Mouse (Mus musculus) stomach, embryonic 14.5 days (tissue): Measurements from ENCODE around the gene Rps11. TPM values are rescaled to one million over a fixed set of nuclear protein-coding genes. Genes with fewer than 3 reads are reported as not detected.
"Not testable (repeated sequence)": the region's sequence is repeated elsewhere in the genome, so short reads cannot be mapped to it uniquely, and the experiment has no call there.

Experiments used
- ATAC-seq: fragments of 200-750 bp; cut with Nextera tagmentation; 2 replicates; pipeline ENCODE4 v1.8.0; 2017; ENCODE audit warnings: low read depth, moderate TSS enrichment; ENCODE audit not compliant: insufficient number of reproducible peaks, insufficient read depth, low FRiP score
- H3K27ac ChIP-seq: fragments of 300-500 bp; sonication (generic); 2 replicates; pipeline ENCODE4 v1.5.1; 2014; ENCODE audit warnings: mild to moderate bottlenecking, low read length, moderate library complexity, mixed read lengths
- H3K27me3 ChIP-seq: fragments of 300-500 bp; sonication (generic); 2 replicates; pipeline ENCODE4 v1.6.1; 2014; ENCODE audit warnings: low read length, control low read depth, mixed read lengths; ENCODE audit not compliant: control insufficient read depth, insufficient read depth
- H3K36me3 ChIP-seq: fragments of 300-500 bp; sonication (generic); 2 replicates; pipeline ENCODE4 v1.6.1; 2014; ENCODE audit warnings: mild to moderate bottlenecking, control low read depth, low read length, moderate library complexity, mixed read lengths; ENCODE audit not compliant: control insufficient read depth, insufficient read depth
- H3K4me1 ChIP-seq: fragments of 300-500 bp; sonication (generic); 2 replicates; pipeline ENCODE4 v1.6.1; 2014; ENCODE audit warnings: low read length, control low read depth, mixed read lengths; ENCODE audit not compliant: control insufficient read depth, insufficient read depth
- H3K4me2 ChIP-seq: fragments of 300-500 bp; sonication (generic); replicated peaks from 2 replicates; pipeline ENCODE4 v1.6.1; 2014; ENCODE audit warnings: low read depth, low read length, control low read depth
- H3K4me3 ChIP-seq: fragments of 300-500 bp; sonication (generic); 2 replicates; pipeline ENCODE4 v1.5.1; 2014; ENCODE audit warnings: low read depth, low read length, control low read depth
- H3K9ac ChIP-seq: fragments of 300-500 bp; sonication (generic); replicated peaks from 2 replicates; pipeline ENCODE4 v1.6.1; 2014; ENCODE audit warnings: low read depth, mild to moderate bottlenecking, control low read depth, low read length, moderate library complexity, mixed read lengths
- H3K9me3 ChIP-seq: fragments of 300-500 bp; sonication (generic); 2 replicates; pipeline ENCODE4 v1.6.1; 2016; ENCODE audit warnings: low read depth, low read length, control low read depth; ENCODE audit not compliant: control insufficient read depth
- WGBS: fragments of 180-500 bp; shearing (Covaris S2); extraction: QIAGEN DNeasy Blood & Tissue Kit; methylation state at CpG from one replicate; pipeline ENCODE4 v1.1.7; 2014; 5-methylcytosine and 5-hydroxymethylcytosine counted together
- polyA plus RNA-seq: library from polyadenylated mRNA; unstranded; fragments of >200 nt; fragmentation: Nextera tagmentation; extraction: Ambion mirVana; gene quantifications from 2 replicates; pipeline ENCODE4 v1.2.1, GENCODE M21; 2014

Rps11 gene
- polyA plus RNA-seq, result 1,682 and 1,777 TPM in 2 replicates

DNA sequence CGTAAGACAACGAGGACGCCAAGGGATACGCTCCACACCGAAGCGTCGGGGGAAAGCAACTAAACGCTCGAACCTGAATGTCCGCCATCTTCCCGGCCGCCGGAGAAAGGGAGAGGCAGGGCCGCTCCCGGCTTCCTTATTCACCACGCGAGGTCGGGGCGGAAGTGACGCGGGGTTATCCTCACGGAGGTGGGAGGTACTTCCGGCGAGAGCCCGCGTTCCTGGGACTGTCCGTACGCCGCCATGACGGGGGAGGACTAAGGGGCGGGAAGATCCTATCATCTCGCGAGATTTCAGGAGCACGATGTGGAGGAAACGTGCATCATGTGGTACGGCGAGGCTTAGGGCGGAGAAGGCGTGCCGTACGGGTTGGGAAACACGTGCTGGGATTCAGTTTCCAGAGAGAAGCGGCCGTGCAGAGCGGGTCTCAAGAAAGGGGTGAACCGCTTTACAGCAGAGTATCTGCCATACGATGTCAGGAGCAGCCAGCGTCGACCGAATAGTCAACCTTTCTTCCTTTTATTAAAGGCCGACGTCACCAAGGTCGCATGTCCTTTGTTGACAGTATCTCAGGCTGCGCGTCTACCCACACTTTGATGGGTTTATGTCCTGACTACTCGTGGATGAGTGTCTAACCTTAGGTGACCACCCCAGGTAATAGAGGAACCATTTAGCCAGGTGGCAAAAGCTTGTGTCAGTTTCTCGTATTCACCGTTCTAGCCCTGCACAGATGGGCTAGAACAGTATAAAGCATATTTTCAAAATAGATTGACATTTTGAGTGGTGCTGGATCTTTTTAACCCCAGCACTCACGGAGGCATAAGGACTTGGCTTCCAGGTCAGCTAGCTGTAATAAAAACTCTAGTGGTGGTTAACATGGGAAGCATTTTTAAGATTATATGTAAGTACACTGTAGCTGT is at the start of gene Rps11:
Rps11 (minus strand) TSS at position 216 of the 920 bp plus-strand sequence.
- Histone ChIP-seq H3K9me3 (no peaks in the 10 kb centered on the region), H3K27ac (peak within 1 kb of the TSS; percentile 90), H3K36me3 (peaks cover 64% of the 10 kb centered on the region), H3K27me3 (no peaks in the 10 kb centered on the region), H3K4me2 (peak within 1 kb of the TSS; percentile 84), H3K4me3 (peak within 1 kb of the TSS; percentile 99), H3K4me1 (peaks cover 28% of the 10 kb centered on the region), H3K9ac (peak within 1 kb of the TSS; percentile 100)
- peak; percentile 87 for ATAC-seq
- under 1% methylated on average over 59 of the region's 59 CpGs for WGBS

DNA sequence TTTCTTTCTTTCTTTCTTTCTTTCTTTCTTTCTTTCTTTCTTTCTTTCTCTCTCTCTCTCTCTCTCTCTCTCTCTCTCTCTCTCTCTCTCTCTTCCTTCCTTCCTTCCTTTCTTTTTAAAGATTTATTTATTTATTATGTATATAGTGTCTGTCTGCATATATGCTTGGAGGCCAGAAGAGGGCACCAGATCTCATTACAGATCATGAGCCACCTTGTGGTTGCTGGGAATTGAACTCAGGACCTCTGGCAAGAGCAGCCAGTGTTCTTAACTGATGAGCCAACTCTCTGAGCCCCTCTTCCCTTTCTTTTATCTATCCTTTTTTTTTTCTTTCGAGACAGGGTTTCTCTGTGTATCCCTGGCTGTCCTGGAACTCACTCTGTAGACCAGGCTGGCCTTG is 49.5 kb upstream of the Rps11 start:
- peaks cover 54% of the 10 kb centered on the region for H3K27me3 ChIP-seq

DNA sequence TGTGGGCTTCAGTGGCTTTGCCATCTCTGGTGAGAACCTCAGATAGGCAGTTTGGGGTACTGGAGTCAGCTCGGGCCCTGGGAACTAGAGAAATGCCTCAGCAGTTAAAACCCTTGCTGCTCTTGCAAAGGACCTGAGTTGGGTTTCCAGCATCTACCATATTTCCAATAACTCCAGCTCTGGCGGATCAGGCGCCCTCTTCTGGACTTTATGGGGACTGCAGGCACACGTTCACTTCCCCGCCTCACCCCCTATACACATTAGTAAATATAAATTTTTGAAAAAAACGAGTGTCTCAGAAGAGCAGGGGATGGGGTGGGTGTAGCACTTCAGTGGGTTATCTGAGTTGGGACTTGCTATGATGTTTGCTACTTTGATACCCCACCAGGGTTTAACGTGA is 48.7 kb upstream of the Rps11 start:
- Histone ChIP-seq H3K27ac (no peak overlapping the region), H3K9me3 (peaks cover 13% of the 10 kb centered on the region), H3K4me2 (no peak overlapping the region), H3K4me3 (no peak overlapping the region), H3K9ac (no peak overlapping the region), H3K4me1 (peaks cover 4% of the 10 kb centered on the region; the same call in 1 of the 2 replicates), H3K36me3 (no peaks in the 10 kb centered on the region), H3K27me3 (peaks cover 53% of the 10 kb centered on the region)
- 58% methylated on average over 7 of the region's 7 CpGs for WGBS
- ATAC-seq, result no peak

More for the DNA sequence above, 49.5 kb upstream of the Rps11 start:
- H3K36me3 ChIP-seq, ATAC-seq, H3K4me3 ChIP-seq, H3K9ac ChIP-seq, H3K4me1 ChIP-seq, H3K27ac ChIP-seq, H3K4me2 ChIP-seq: not testable (repeated sequence)
- H3K9me3 ChIP-seq, result peaks cover 13% of the 10 kb centered on the region
- 68% methylated on average over 1 of the region's 1 CpGs for WGBS

DNA sequence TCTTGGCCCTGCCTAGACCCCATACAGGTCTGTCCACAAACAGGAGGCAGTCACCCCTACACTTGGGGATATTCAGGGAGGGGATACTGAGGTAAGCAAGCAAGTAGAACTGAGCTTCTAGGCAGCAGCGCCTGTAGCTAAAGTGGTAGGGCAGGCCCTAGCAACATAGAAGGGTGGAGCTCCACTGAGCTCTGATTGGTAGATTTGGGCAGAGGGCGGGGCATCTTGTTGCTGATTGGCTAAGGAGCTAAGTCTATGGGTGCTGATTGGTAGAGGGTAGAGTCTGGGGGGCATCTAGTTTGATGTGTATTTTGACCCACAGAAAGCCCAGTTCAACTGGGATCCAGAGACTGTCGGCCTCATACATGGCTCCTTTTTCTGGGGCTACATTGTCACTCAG is 45.3 kb upstream of the Rps11 start:
- Histone ChIP-seq H3K4me1 (no peaks in the 10 kb centered on the region), H3K9ac (no peak overlapping the region), H3K27ac (no peak overlapping the region), H3K4me3 (no peak overlapping the region), H3K36me3 (no peaks in the 10 kb centered on the region), H3K9me3 (peaks cover 13% of the 10 kb centered on the region), H3K27me3 (peaks cover 56% of the 10 kb centered on the region), H3K4me2 (no peak overlapping the region)
- WGBS, result 91% methylated on average over 3 of the region's 3 CpGs
- ATAC-seq, result no peak

DNA sequence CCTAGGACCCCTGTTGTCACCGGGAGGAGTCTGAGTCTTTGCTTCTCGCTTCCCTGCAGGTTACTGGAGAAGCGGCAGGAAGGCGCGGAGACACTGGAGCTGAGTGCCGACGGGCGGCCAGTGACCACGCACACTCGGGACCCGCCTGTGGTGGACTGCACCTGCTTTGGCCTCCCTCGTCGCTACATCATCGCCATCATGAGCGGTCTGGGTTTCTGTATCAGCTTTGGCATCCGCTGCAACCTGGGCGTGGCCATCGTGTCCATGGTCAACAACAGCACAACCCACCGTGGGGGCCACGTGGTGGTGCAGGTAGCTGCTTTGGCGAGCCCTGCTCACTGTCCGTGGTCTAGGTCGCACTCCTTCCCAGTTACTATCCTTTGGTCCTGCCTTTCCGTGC is 44.4 kb upstream of the Rps11 start:
- no peak for ATAC-seq
- WGBS, result 6% methylated on average over 24 of the region's 24 CpGs

DNA sequence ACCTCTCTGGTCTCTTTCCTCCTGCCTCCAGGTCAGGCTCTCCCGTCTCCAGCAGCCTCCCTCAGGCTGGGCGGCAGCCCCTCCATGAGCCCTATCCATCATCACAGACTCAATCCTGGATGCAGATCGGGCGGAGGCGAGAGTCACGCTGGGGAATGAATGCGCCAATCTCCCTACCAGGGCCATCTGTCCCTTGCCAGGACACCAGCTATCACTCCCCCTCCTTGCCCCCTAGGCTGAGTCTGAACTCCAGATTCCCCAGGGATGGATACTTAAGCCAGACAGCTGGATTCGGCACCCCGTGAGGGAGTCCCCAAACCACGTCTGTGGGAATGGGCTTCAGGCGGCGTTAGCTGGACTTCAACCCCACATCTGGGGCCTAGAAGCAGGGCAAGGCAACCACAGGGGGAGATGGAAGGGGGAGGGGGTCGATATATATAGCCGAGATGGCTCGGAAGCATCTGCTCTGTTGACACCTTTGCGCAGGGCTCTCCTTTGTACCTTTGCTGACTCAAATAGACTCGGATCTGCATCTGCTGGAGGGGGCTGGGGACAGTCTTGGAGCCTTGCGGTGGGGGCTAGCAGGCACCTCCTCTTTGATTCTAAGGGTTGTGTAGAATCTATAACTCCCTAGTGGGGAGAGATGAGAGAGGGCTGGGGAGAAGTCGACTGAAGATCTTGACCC is 43.7 kb upstream of the Rps11 start:
- H3K36me3 ChIP-seq, result no peaks in the 10 kb centered on the region
- WGBS, result 3% methylated on average over 19 of the region's 19 CpGs

More for the DNA sequence above, 44.4 kb upstream of the Rps11 start:
- peaks cover 4% of the 10 kb centered on the region; the same call in 1 of the 2 replicates for H3K4me1 ChIP-seq
- H3K27me3 ChIP-seq, result peaks cover 60% of the 10 kb centered on the region
- H3K27ac ChIP-seq, result no peak overlapping the region
- H3K4me3 ChIP-seq, result no peak overlapping the region
- no peak overlapping the region for H3K4me2 ChIP-seq
- H3K36me3 ChIP-seq, result no peaks in the 10 kb centered on the region
- H3K9me3 ChIP-seq, result peaks cover 13% of the 10 kb centered on the region
- H3K9ac ChIP-seq, result no peak overlapping the region

DNA sequence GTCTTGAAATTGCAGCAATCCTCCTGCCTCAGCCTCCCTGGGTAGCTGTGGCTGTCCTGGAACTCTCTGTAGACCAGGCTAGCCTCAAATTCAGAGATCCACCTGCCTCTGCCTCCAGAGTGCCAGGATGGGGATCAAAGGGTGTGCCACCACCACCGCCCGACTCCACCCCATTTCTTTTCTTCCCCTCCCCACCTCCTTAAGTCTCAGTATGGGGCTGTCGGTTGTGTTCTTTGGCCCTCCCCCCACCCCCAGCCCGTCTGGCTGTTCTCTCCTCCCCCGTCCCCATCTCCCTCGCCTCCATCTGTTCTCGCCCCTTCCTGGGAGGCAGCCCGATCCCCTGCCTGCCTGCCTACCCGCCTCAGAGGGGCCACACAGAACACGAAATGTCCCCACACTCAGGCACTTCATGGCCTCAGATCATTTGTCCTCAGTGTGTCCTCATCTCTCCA is 42.7 kb upstream of the Rps11 start:
- Histone ChIP-seq H3K27me3 (peaks cover 64% of the 10 kb centered on the region), H3K4me2 (no peak overlapping the region), H3K36me3 (no peaks in the 10 kb centered on the region), H3K4me3 (no peak overlapping the region), H3K9ac (no peak overlapping the region), H3K27ac (no peak overlapping the region), H3K9me3 (peaks cover 13% of the 10 kb centered on the region), H3K4me1 (peaks cover 4% of the 10 kb centered on the region; the same call in 1 of the 2 replicates)
- WGBS, result 19% methylated on average over 10 of the region's 10 CpGs
- ATAC-seq, result no peak

More for the DNA sequence above, 43.7 kb upstream of the Rps11 start:
- H3K4me3 ChIP-seq, result no peak overlapping the region
- no peak overlapping the region for H3K27ac ChIP-seq
- H3K9ac ChIP-seq, result no peak overlapping the region
- peaks cover 13% of the 10 kb centered on the region for H3K9me3 ChIP-seq
- peaks cover 4% of the 10 kb centered on the region; the same call in 1 of the 2 replicates for H3K4me1 ChIP-seq
- H3K4me2 ChIP-seq, result no peak overlapping the region
- peaks cover 62% of the 10 kb centered on the region for H3K27me3 ChIP-seq
- no peak for ATAC-seq

DNA sequence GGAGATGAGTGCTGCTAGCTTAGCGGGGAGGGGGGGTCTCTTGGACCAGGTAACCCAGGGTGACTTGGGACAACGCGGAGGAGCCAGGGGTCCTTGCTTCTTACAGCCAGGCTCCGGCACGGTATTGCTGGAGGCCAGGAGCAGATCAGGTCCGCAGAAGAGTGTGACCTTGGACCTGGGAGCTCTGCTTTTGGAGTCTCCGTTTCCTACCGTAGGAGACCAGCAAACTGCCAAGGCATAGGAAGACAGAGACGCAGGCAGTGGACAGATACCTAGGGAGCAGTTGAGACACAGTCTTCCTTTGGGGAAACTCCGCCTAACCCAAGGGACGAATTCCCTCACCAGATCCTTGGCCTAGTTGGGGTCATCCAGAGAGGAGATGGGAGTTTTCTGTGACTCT is 41.5 kb upstream of the Rps11 start:
- no peaks in the 10 kb centered on the region for H3K36me3 ChIP-seq
- peaks cover 63% of the 10 kb centered on the region for H3K27me3 ChIP-seq
- H3K9ac ChIP-seq, result no peak overlapping the region
- peaks cover 4% of the 10 kb centered on the region; the same call in 1 of the 2 replicates for H3K4me1 ChIP-seq
- peaks cover 13% of the 10 kb centered on the region for H3K9me3 ChIP-seq
- 54% methylated on average over 11 of the region's 11 CpGs for WGBS
- H3K27ac ChIP-seq, result no peak overlapping the region
- H3K4me3 ChIP-seq, result no peak overlapping the region
- ATAC-seq, result no peak
- no peak overlapping the region for H3K4me2 ChIP-seq
